Mouse (Mus musculus): ENCODE measurements around the gene Plekha5. TPM values are rescaled to one million over a fixed set of nuclear protein-coding genes. Genes with fewer than 3 reads are reported as not detected.
A peak's percentile ranks its signal among the peaks of the same experiment; 100 is the strongest.
"Not testable (repeated sequence)": the region's sequence is repeated elsewhere in the genome, so short reads cannot be mapped to it uniquely, and the experiment has no call there.

Gene Plekha5
- polyA plus RNA-seq, 1 experiment = 53.1 TPM

GRCm38 (mm10) chr6:140517188-140517587 lies 93.3 kb downstream of the Plekha5 start:
- H3K27ac ChIP-seq (ENCODE audit: insufficient read depth, low read length) = no peak overlapping the region
- TF ChIP-seq POLR2A (IDR thresholded peaks at IDR 0.05; ENCODE audit: low read depth, low read length) (no peak), CTCF (IDR thresholded peaks at IDR 0.05; ENCODE audit: borderline replicate concordance, insufficient read depth, low read length) (peak; percentile 79; the same call in 1 of the 2 replicates)
- no peak overlapping the region for H3K4me3 ChIP-seq (ENCODE audit: insufficient read depth, low read length)
- H3K4me1 ChIP-seq (ENCODE audit: control insufficient read depth, insufficient read depth, low read length) = peaks cover 18% of the 10 kb centered on the region

DNA sequence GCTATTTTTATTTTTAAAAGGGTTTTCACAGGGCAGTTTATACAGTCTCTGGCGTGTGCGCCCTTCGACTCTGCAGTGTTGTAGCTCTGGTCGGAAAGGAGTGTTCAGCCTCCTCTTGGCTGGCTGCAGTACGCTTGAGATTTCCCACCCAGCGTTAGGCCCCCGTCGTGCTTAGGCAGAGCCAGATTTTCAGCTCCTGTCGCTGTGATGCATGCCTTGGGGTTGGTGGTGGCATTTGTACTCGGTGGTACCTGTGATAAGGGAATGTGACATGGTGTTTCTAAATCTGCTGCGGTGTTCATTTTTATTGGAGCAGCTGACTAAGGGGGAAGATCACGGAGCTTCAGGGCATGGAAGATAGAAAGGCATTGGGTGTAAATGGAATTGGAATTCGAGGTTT lies 95.2 kb downstream of the Plekha5 start:
- H3K4me1 ChIP-seq (ENCODE audit: control insufficient read depth, insufficient read depth, low read length) = peaks cover 13% of the 10 kb centered on the region
- H3K4me3 ChIP-seq (ENCODE audit: insufficient read depth, low read length) = no peak overlapping the region
- no peak overlapping the region; the same call in 1 of the 2 replicates for H3K27ac ChIP-seq (ENCODE audit: insufficient read depth, low read length)
- TF ChIP-seq POLR2A (IDR thresholded peaks at IDR 0.05; ENCODE audit: low read depth, low read length) (no peak), CTCF (IDR thresholded peaks at IDR 0.05; ENCODE audit: borderline replicate concordance, insufficient read depth, low read length) (no peak)

DNA sequence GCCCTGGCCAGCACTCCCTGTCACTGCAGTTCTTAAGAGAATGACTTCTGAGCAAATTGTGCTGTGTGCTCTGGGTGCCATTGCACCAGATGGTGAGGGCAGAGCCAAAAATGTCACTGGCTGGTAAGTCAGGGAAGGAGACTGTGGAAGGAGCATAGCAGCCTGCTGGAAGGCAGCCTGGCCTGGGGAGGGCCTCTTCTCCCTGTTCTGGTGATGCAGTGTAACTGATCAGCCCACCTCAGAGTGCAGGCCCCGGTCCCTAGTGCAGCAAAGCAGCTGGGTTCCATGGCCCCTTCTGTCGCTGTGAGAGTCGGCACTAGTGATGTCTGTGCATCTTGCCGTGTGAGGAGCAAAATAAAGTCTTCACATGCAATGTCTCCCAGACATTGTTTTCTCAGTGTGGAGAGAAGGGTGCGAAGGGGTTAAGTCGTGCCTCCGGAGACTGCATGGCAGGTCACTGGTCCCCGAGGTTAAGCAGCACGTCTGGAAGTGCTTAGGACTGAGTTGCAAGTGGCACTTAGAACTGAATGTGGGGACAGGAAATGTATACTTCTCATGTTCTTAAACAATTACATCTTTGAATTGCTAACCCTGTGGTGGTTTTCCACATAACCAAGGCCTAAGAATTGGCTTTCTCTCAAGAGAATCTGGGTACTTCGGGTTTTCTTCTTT lies 95.8 kb downstream of the Plekha5 start:
- H3K4me3 ChIP-seq (ENCODE audit: insufficient read depth, low read length) = no peak overlapping the region
- TF ChIP-seq CTCF (IDR thresholded peaks at IDR 0.05; ENCODE audit: borderline replicate concordance, insufficient read depth, low read length) (no peak), POLR2A (IDR thresholded peaks at IDR 0.05; ENCODE audit: low read depth, low read length) (no peak)
- peaks cover 13% of the 10 kb centered on the region for H3K4me1 ChIP-seq (ENCODE audit: control insufficient read depth, insufficient read depth, low read length)
- H3K27ac ChIP-seq (ENCODE audit: insufficient read depth, low read length) = peak overlapping the region; percentile 3; the same call in 1 of the 2 replicates

- no peak for TF ChIP-seq CTCF (IDR thresholded peaks at IDR 0.05; ENCODE audit: borderline replicate concordance, insufficient read depth, low read length)
- TF ChIP-seq POLR2A (IDR thresholded peaks at IDR 0.05; ENCODE audit: low read depth, low read length) = no peak
- H3K4me3 ChIP-seq (ENCODE audit: insufficient read depth, low read length) = no peak overlapping the region
- H3K4me1 ChIP-seq (ENCODE audit: control insufficient read depth, insufficient read depth, low read length) = peaks cover 10% of the 10 kb centered on the region
- H3K27ac ChIP-seq (ENCODE audit: insufficient read depth, low read length) = peak overlapping the region; percentile 11; the same call in 1 of the 2 replicates
Measured at GRCm38 (mm10) chr6:140520961-140521360, 97.1 kb downstream of the Plekha5 start.

DNA sequence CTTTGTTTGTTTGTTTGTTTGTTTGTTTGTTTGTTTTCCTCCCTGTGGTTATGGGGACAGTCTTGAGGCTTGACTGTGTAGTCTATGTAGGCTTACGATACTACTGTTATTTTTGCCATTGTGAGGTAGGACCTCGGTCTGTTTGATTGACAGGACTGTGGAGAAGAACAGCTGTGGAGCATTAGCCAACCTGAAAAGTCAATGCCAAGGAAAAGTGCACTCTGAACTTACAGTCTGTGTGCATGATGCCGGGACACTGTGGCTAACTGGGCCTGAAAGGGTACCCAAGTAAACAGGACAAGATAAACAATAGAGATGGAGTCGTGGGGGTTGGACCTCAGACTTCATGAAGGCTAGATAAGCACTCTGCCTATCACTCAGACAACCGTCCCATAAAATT lies 98.0 kb downstream of the Plekha5 start:
- Histone ChIP-seq H3K27ac (ENCODE audit: insufficient read depth, low read length) (no peak overlapping the region), H3K4me3 (ENCODE audit: insufficient read depth, low read length) (no peak overlapping the region), H3K4me1 (ENCODE audit: control insufficient read depth, insufficient read depth, low read length) (peaks cover 10% of the 10 kb centered on the region)
- TF ChIP-seq POLR2A (IDR thresholded peaks at IDR 0.05; ENCODE audit: low read depth, low read length) (no peak), CTCF (IDR thresholded peaks at IDR 0.05; ENCODE audit: borderline replicate concordance, insufficient read depth, low read length) (no peak)

DNA sequence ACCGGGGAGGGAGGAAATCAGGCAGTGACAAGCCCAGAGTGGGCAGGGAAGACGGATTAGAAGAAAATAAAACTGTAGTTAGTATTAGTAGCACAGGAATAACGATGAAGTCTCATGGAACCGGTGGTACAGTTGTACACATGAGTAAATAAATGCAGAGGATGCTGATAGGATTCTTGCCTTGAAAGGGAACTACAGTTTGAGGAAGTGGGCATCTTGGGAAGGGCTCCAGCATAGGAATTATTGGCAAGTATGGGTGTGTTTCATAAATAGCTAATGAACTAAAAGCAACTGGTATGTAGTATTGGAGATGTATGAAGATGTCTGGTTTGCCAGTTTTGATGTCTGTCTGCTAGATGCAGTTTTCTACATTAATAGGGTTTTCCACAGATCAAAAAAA lies 99.7 kb downstream of the Plekha5 start:
- Histone ChIP-seq H3K4me1 (ENCODE audit: control insufficient read depth, insufficient read depth, low read length) (peaks cover 10% of the 10 kb centered on the region), H3K4me3 (ENCODE audit: insufficient read depth, low read length) (no peak overlapping the region), H3K27ac (ENCODE audit: insufficient read depth, low read length) (no peak overlapping the region)
- TF ChIP-seq CTCF (IDR thresholded peaks at IDR 0.05; ENCODE audit: borderline replicate concordance, insufficient read depth, low read length) (no peak), POLR2A (IDR thresholded peaks at IDR 0.05; ENCODE audit: low read depth, low read length) (no peak)

DNA sequence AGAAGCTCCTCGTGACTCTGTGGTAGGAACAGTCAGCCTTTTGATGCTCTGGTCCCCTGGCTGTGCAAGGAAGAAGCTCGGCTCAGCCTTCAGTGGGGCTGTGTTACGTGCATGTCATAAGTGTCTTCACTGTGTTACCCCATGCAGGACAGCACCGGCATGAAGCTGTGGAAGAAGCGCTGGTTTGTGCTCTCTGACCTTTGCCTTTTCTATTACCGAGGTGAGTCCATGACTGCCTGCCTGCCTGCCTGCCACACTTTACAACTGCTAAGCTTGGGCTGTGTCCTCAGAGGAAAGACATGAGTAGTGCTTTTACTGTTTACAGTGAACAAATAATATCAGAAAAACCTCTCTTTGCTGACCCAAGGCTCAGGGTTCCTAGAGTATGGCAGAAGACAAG lies 104.6 kb downstream of the Plekha5 start:
- H3K4me3 ChIP-seq (ENCODE audit: insufficient read depth, low read length) = no peak overlapping the region
- no peaks in the 10 kb centered on the region for H3K4me1 ChIP-seq (ENCODE audit: control insufficient read depth, insufficient read depth, low read length)
- no peak overlapping the region for H3K27ac ChIP-seq (ENCODE audit: insufficient read depth, low read length)
- TF ChIP-seq POLR2A (IDR thresholded peaks at IDR 0.05; ENCODE audit: low read depth, low read length) = no peak
- no peak for TF ChIP-seq CTCF (IDR thresholded peaks at IDR 0.05; ENCODE audit: borderline replicate concordance, insufficient read depth, low read length)

GRCm38 (mm10) chr6:140532858-140533257 lies 109.0 kb downstream of the Plekha5 start:
- not testable (repeated sequence) for H3K27ac ChIP-seq (ENCODE audit: insufficient read depth, low read length); H3K4me3 ChIP-seq (ENCODE audit: insufficient read depth, low read length)

GRCm38 (mm10) chr6:140533606-140534005 lies 109.8 kb downstream of the Plekha5 start:
- TF ChIP-seq POLR2A (IDR thresholded peaks at IDR 0.05; ENCODE audit: low read depth, low read length) = no peak
- no peak for TF ChIP-seq CTCF (IDR thresholded peaks at IDR 0.05; ENCODE audit: borderline replicate concordance, insufficient read depth, low read length)
- no peak overlapping the region for H3K4me3 ChIP-seq (ENCODE audit: insufficient read depth, low read length)
- no peaks in the 10 kb centered on the region for H3K4me1 ChIP-seq (ENCODE audit: control insufficient read depth, insufficient read depth, low read length)
- H3K27ac ChIP-seq (ENCODE audit: insufficient read depth, low read length) = no peak overlapping the region

More at GRCm38 (mm10) chr6:140532858-140533257, 109.0 kb downstream of the Plekha5 start:
- not testable (repeated sequence) for H3K4me1 ChIP-seq (ENCODE audit: control insufficient read depth, insufficient read depth, low read length)

GRCm38 (mm10) chr6:140535504-140535903 lies 111.7 kb downstream of the Plekha5 start:
- TF ChIP-seq CTCF (IDR thresholded peaks at IDR 0.05; ENCODE audit: borderline replicate concordance, insufficient read depth, low read length) (no peak), POLR2A (IDR thresholded peaks at IDR 0.05; ENCODE audit: low read depth, low read length) (no peak)
- Histone ChIP-seq H3K4me3 (ENCODE audit: insufficient read depth, low read length) (no peak overlapping the region), H3K4me1 (ENCODE audit: control insufficient read depth, insufficient read depth, low read length) (no peaks in the 10 kb centered on the region), H3K27ac (ENCODE audit: insufficient read depth, low read length) (peak overlapping the region; percentile 1; the same call in 1 of the 2 replicates)
